Mouse (Mus musculus): ENCODE data around the gene Zfp639.

The Zfp639 gene

DNA sequence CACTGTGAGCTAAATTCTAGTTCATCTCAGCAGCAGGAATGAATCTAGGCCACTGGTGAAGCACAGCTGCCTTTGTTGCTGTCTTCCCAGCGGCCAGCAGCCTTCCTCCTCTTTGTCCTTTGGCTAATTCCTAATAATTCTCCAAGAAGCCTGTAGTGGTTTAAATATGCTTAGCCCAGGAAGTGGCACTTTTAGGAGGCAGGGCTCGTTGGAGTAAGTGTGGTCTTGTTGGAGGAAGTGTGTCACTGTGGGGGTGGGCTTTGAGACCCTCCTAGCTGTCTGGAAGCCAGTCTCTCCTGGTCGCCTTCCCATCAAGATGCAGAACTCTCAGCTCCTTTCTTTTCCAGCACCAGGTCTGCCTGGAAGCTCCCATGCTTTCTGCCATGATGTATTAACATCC is 4.2 kb upstream of the Zfp639 start:
- DNase-seq (ENCODE audit: low read depth) = no peak

DNA sequence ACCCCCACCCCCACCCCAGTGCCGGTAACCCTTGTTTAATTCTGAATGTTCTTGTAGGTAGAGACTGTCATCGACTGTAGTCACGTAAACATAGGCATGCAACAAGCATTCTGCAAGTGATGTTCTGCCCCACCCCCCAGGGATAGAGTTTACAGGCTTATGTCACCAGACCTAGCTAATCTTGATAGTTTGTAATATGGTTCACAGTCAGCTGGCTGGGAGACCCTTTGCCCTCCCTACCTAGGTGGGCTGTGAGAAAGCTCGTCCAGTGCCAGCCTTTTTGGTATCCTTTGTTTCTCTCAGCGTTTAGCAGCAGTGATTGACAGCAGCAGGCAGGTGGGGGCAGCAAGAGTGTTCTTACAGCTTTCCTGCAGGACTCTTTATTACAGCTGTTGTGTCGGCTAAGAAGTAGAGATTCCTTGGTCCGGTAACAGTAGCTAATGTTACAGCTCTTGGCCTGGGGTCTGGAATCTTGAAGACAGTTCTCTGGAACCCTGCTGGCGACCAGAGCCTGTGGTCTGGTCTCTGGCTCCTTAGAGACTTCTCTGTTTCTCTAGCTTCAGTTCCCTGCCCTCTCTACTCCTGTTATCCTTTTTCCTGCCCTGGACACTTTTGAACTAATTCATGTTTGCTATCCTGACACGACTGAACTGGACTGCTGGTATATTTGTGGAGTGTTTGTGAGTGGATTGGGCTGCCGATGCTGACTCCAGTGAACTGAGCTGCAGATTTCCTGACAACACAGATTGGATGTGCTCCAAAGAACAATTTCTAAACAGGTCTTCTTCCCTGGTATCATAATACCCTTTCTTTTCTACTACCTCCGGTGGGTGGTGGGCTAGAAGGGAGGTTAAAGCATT is 3.5 kb upstream of the Zfp639 start:
- no peak for DNase-seq (ENCODE audit: low read depth)

- peak; percentile 94 for DNase-seq (ENCODE audit: low read depth)
Observed at GRCm38 (mm10) chr3:32508666-32509324, 1.3 kb upstream of the Zfp639 start.

- peak; percentile 98 for DNase-seq (ENCODE audit: low read depth)
Observed at GRCm38 (mm10) chr3:32510375-32511190, 524 bp downstream of the Zfp639 start.

DNA sequence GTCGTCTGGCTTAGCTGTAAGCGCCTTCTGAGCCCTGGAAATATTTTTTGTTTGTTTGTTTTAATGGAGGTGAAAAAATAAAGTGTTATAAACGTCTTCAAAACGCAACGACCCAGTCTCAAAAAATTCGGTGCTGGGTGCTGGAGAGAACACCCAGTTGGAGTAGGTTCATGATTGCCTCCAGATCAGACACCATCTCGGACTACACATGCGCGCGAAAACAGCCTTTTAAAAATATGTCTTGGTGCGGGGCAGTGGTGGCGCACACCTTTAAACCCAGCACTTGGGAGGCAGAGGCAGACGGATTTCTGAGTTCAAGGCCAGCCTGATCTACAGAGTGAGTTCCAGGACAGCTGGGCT is 1.1 kb downstream of the Zfp639 start:
- peak; percentile 58 for DNase-seq (ENCODE audit: low read depth)

- no peak for DNase-seq (ENCODE audit: low read depth)
Observed at GRCm38 (mm10) chr3:32512686-32513284, 2.7 kb downstream of the Zfp639 start.

GRCm38 (mm10) chr3:32513528-32513927 is 3.5 kb downstream of the Zfp639 start:
- DNase-seq (ENCODE audit: low read depth) = no peak

GRCm38 (mm10) chr3:32527181-32527580 is 17.1 kb downstream of the Zfp639 start:
- no peak for DNase-seq (ENCODE audit: low read depth)

- DNase-seq (ENCODE audit: low read depth) = peak; percentile 96
Observed at GRCm38 (mm10) chr3:32529303-32529898, 19.3 kb downstream of the Zfp639 start, which contains the start of gene Mfn1. TSS of gene Mfn1 (plus strand) at chr3:32529465.

DNA sequence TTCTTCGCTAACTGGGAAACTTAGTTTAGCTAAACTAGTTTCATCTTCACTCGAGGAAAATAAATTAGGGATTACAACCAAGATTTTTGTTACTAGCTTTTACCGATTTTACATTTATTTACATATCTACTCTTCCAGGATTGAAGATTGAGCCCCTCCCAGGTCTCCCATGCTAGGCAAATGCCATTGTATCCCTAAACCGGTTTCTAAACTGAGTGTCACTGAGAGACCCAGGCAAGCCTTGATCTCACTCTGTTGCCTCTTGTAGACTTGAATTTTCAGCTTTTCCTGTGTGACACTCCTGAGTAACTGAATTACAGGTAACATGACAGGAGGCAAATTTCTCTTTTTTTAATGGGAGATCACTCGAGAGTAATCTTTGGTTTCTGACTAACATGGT is 20.0 kb downstream of the Zfp639 start:
- no peak for DNase-seq (ENCODE audit: low read depth)

DNA sequence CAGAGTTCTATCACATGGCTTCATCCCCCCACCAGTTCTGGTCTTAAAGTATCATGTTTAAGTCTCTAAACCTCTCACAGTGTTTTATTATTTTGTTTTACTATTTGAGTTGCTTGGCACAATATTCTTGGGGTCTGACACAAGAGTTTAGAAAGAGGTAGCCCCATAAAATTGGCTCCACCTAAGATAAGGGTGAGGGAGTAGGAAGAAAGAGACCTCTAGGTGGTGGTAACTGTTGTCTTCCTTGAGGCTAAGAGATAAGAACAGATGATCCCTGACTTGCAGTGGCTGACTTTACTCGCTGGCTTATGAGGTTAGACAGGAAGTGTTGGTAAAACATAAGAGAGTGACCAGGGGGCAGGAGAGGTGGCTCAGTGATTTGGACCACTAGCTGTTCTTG is 25.6 kb downstream of the Zfp639 start:
- DNase-seq (ENCODE audit: low read depth) = no peak

DNA sequence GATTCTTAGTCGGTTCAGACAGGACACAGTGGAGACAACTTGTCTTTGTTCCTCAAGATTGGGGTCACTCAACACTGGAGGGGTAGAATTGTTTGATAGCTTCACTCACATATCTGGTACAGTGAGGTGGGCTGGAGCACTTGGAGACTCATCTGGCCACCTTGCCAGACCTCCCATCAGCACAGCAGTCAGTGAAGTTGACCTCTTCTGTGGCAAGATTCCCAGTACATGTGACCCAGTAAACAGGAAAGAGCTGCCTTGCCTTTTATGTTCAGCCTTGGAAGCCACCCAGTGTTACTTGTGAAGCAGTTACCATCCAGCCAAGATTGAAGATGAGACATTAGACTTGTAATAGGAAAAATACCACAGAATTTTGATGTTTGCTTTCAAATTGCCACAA is 27.5 kb downstream of the Zfp639 start:
- DNase-seq (ENCODE audit: low read depth) = no peak

GRCm38 (mm10) chr3:32538091-32538490 is 28.0 kb downstream of the Zfp639 start:
- DNase-seq (ENCODE audit: low read depth) = no peak

- peak; percentile 14 for DNase-seq (ENCODE audit: low read depth)
Observed at GRCm38 (mm10) chr3:32553061-32553460, 43.0 kb downstream of the Zfp639 start.

DNA sequence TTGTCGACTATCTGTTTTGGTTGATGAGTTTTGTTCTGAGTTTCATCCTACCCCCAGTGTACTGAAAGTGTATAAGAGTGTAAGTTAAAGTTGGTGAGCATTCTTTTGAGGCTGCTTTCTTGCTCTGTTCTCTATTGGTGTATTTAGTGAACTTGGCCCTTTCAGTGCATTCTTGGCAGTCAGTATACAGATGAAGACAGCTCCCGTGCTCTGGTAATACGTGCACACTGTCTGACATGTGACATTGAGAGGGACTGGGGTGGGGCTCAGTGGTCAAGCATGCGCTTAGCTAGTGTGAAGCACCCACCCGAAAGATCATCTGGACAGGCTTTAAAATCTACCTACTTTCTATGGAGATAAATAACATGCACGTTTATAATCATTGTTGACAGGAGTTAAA is 53.3 kb downstream of the Zfp639 start:
- no peak for DNase-seq (ENCODE audit: low read depth)

Data from induced T-regulatory cell, adult 2 months (primary cell).